Mouse (Mus musculus): Measurements from ENCODE around the gene Tll1. TPM values are rescaled to one million over a fixed set of nuclear protein-coding genes. Genes with fewer than 3 reads are reported as not detected.

Tll1 gene
- 0.69 and 1.5 TPM in 2 replicates for total RNA-seq (2012; rRNA removed)

DNA sequence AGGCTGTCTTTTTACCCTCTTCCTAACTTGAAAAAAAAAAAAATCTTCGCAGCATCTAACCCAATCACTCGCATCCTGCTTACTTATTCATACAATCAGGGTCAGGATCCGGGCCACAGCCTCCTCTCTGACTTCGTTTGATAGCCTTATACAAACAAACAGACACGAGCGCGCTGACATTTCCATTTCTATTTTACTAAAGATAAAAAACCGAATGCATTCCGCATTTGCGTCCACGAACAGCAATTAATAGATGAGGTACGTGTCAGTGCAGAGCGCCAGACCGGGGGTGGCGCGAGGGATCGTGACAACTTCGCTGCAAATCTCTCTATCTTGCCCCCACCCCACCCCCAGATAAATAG is at the start of gene Tll1:
TSS of gene Tll1 (minus strand) at position 248 of the 362 bp plus-strand sequence.
- H3K27ac ChIP-seq (ENCODE audit: insufficient read depth, low read depth, low read length, poor library complexity, severe bottlenecking) = no peak within 1 kb of the TSS
- H3K4me1 ChIP-seq (ENCODE audit: control insufficient read depth in 2 of 2, insufficient read depth in 2 of 2, low read length in 2 of 2, poor library complexity in 1 of 2) = no peaks in the 10 kb centered on the region; a peak in 1 of 4 replicates
- H3K36me3 ChIP-seq (ENCODE audit: control insufficient read depth, insufficient read depth, low read length, poor library complexity, severe bottlenecking) = no peaks in the 10 kb centered on the region
- peak; percentile 7 for DNase-seq (ENCODE audit: low read depth, low spot score)
- in situ Hi-C loops (cut with MboI; ENCODE audit: low sequenced_read_pairs in 2 of 2, unreplicated experiment in 2 of 2) = no loop called here
- H3K4me3 ChIP-seq (ENCODE audit: insufficient read depth in 1 of 2, low read depth in 1 of 2, low read length in 2 of 2, poor library complexity in 1 of 2, severe bottlenecking in 1 of 2) = peak within 1 kb of the TSS; percentile 56 to 67
- TF ChIP-seq ZC3H11A (IDR thresholded peaks at IDR 0.05; ENCODE audit: borderline replicate concordance, low read depth, low read length) (no peak), ZNF384 (IDR thresholded peaks at IDR 0.05; ENCODE audit: low read depth, low read length) (no peak), MAFK (IDR thresholded peaks at IDR 0.05; ENCODE audit: insufficient read depth, low read depth, low read length) (no peak)
- peak within 1 kb of the TSS; percentile 54 for H3K9ac ChIP-seq (ENCODE audit: insufficient read depth, low read depth, low read length, poor library complexity, severe bottlenecking)
- no peaks in the 10 kb centered on the region for H3K9me3 ChIP-seq (ENCODE audit: control insufficient read depth, insufficient read depth, low read depth, low read length)

DNA sequence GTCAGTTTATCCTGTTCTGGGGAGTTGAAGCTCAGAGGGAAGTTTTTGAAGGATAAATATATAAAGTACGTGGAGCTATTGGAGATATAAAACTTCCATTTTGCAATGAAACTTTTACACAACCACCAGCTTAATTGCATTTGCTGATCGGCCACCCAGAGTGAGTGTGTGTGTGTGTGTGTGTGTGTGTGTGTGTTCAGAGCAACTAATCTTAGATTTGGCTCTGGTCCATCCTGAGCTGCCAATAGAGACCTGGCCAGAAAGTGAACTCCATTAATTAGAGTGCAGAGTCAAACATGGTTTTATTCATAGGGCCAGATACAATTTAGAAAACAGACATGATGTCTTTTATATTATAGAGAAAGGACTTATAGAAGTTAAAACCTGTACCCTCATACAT is 32.6 kb upstream of the Tll1 start:
- no peak for TF ChIP-seq MAFK (IDR thresholded peaks at IDR 0.05; ENCODE audit: insufficient read depth, low read depth, low read length)
- no peak for TF ChIP-seq HCFC1 (IDR thresholded peaks at IDR 0.05; ENCODE audit: borderline replicate concordance, insufficient read depth, low read length)
- no peak for TF ChIP-seq ZNF384 (IDR thresholded peaks at IDR 0.05; ENCODE audit: low read depth, low read length)
- no peak for TF ChIP-seq ZC3H11A (IDR thresholded peaks at IDR 0.05; ENCODE audit: borderline replicate concordance, low read depth, low read length)
- TF ChIP-seq CHD2 (IDR thresholded peaks at IDR 0.05; ENCODE audit: low read depth, low read length) = no peak
- DNase-seq (ENCODE audit: low read depth, low spot score) = no peak
- H3K4me3 ChIP-seq (ENCODE audit: insufficient read depth in 1 of 2, low read depth in 1 of 2, low read length in 2 of 2, poor library complexity in 1 of 2, severe bottlenecking in 1 of 2) = no peak overlapping the region
- H3K4me1 ChIP-seq (ENCODE audit: control insufficient read depth in 2 of 2, insufficient read depth in 2 of 2, low read length in 2 of 2, poor library complexity in 1 of 2) = no peaks in the 10 kb centered on the region
- no peaks in the 10 kb centered on the region for H3K36me3 ChIP-seq (ENCODE audit: control insufficient read depth, insufficient read depth, low read length, poor library complexity, severe bottlenecking)
- H3K9ac ChIP-seq (ENCODE audit: insufficient read depth, low read depth, low read length, poor library complexity, severe bottlenecking) = no peak overlapping the region
- no peak overlapping the region for H3K27ac ChIP-seq (ENCODE audit: insufficient read depth, low read depth, low read length, poor library complexity, severe bottlenecking)
- in situ Hi-C loops (cut with MboI; ENCODE audit: low sequenced_read_pairs in 2 of 2, unreplicated experiment in 2 of 2) = no loop called here
- H3K9me3 ChIP-seq (ENCODE audit: control insufficient read depth, insufficient read depth, low read depth, low read length) = no peaks in the 10 kb centered on the region

DNA sequence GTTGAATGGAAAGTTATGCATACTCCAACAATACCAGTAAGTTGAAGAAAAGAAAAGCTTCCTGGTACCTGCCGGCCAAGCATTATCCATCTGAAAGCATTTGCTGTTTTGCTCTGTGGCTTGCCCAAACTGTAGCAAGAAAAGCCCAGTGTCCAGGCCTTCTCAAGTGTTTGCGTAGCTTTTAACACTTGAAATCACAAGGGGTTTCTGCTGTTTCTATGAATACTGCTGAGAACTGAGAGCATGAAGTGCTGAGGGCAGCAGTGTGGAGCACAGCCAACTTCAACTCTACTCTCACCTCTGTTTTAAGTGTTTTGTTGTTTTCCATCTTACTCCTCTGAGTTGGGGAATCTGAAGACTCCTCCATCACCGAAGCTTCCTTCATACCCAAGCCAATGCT is 15.5 kb upstream of the Tll1 start:
- in situ Hi-C loops (cut with MboI; ENCODE audit: low sequenced_read_pairs in 2 of 2, unreplicated experiment in 2 of 2) = no loop called here
- Histone ChIP-seq H3K4me3 (ENCODE audit: insufficient read depth in 1 of 2, low read depth in 1 of 2, low read length in 2 of 2, poor library complexity in 1 of 2, severe bottlenecking in 1 of 2) (no peak overlapping the region), H3K27ac (ENCODE audit: insufficient read depth, low read depth, low read length, poor library complexity, severe bottlenecking) (no peak overlapping the region), H3K9me3 (ENCODE audit: control insufficient read depth, insufficient read depth, low read depth, low read length) (no peaks in the 10 kb centered on the region), H3K9ac (ENCODE audit: insufficient read depth, low read depth, low read length, poor library complexity, severe bottlenecking) (no peak overlapping the region), H3K4me1 (ENCODE audit: control insufficient read depth in 2 of 2, insufficient read depth in 2 of 2, low read length in 2 of 2, poor library complexity in 1 of 2) (no peaks in the 10 kb centered on the region), H3K36me3 (ENCODE audit: control insufficient read depth, insufficient read depth, low read length, poor library complexity, severe bottlenecking) (no peaks in the 10 kb centered on the region)
- TF ChIP-seq CHD2 (IDR thresholded peaks at IDR 0.05; ENCODE audit: low read depth, low read length) (no peak), MAFK (IDR thresholded peaks at IDR 0.05; ENCODE audit: insufficient read depth, low read depth, low read length) (no peak), ZC3H11A (IDR thresholded peaks at IDR 0.05; ENCODE audit: borderline replicate concordance, low read depth, low read length) (no peak), HCFC1 (IDR thresholded peaks at IDR 0.05; ENCODE audit: borderline replicate concordance, insufficient read depth, low read length) (no peak), ZNF384 (IDR thresholded peaks at IDR 0.05; ENCODE audit: low read depth, low read length) (no peak)
- no peak for DNase-seq (ENCODE audit: low read depth, low spot score)

DNA sequence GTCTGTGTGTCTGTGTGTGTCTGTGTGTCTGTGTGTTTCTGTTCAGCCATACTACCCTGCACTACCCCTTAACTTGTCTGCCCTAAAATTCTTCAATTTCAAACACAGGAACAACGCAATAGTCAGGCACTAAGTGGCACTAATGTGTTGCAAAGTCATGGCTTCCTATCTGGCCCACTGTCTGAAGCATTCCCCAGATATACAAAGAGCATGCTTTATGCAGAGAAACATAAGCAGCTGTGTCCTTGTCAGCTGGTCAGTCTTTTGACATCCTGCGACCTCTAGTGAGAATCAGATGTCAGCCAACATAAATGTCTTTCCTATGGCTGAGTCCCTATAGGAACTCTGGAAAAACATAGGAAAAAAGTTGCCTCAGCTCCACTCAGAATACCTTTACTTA is 11.6 kb upstream of the Tll1 start:
- no peak overlapping the region for H3K9ac ChIP-seq (ENCODE audit: insufficient read depth, low read depth, low read length, poor library complexity, severe bottlenecking)
- TF ChIP-seq ZNF384 (IDR thresholded peaks at IDR 0.05; ENCODE audit: low read depth, low read length) (no peak), ZC3H11A (IDR thresholded peaks at IDR 0.05; ENCODE audit: borderline replicate concordance, low read depth, low read length) (no peak), MAFK (IDR thresholded peaks at IDR 0.05; ENCODE audit: insufficient read depth, low read depth, low read length) (no peak), CHD2 (IDR thresholded peaks at IDR 0.05; ENCODE audit: low read depth, low read length) (no peak), HCFC1 (IDR thresholded peaks at IDR 0.05; ENCODE audit: borderline replicate concordance, insufficient read depth, low read length) (no peak)
- no peaks in the 10 kb centered on the region for H3K4me1 ChIP-seq (ENCODE audit: control insufficient read depth in 2 of 2, insufficient read depth in 2 of 2, low read length in 2 of 2, poor library complexity in 1 of 2)
- no peak overlapping the region for H3K4me3 ChIP-seq (ENCODE audit: insufficient read depth in 1 of 2, low read depth in 1 of 2, low read length in 2 of 2, poor library complexity in 1 of 2, severe bottlenecking in 1 of 2)
- no peaks in the 10 kb centered on the region for H3K36me3 ChIP-seq (ENCODE audit: control insufficient read depth, insufficient read depth, low read length, poor library complexity, severe bottlenecking)
- H3K27ac ChIP-seq (ENCODE audit: insufficient read depth, low read depth, low read length, poor library complexity, severe bottlenecking) = no peak overlapping the region
- H3K9me3 ChIP-seq (ENCODE audit: control insufficient read depth, insufficient read depth, low read depth, low read length) = no peaks in the 10 kb centered on the region
- in situ Hi-C loops (cut with MboI; ENCODE audit: low sequenced_read_pairs in 2 of 2, unreplicated experiment in 2 of 2) = no loop called here
- no peak for DNase-seq (ENCODE audit: low read depth, low spot score)

DNA sequence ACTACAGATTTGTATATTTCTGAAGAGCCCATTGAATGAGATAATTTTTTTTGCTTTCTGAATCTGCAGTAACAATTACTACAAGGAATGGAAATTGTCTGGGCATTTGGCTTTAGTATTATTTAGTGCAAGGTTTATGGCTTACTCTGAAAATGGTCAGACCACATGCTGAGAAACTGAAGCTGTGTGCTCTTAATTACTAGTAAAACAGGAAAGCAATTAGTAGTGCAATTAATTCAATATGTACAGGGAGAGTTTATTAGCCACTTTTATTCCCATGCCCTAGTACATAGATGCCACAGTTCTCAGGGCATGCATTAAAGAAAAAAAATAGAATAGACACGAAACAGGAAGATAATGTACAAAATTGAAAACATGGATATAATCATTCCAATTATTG is 10.2 kb upstream of the Tll1 start:
- TF ChIP-seq ZC3H11A (IDR thresholded peaks at IDR 0.05; ENCODE audit: borderline replicate concordance, low read depth, low read length) = no peak
- no peak for TF ChIP-seq HCFC1 (IDR thresholded peaks at IDR 0.05; ENCODE audit: borderline replicate concordance, insufficient read depth, low read length)
- TF ChIP-seq CHD2 (IDR thresholded peaks at IDR 0.05; ENCODE audit: low read depth, low read length) = no peak
- no peak for TF ChIP-seq MAFK (IDR thresholded peaks at IDR 0.05; ENCODE audit: insufficient read depth, low read depth, low read length)
- no peak for TF ChIP-seq ZNF384 (IDR thresholded peaks at IDR 0.05; ENCODE audit: low read depth, low read length)
- H3K27ac ChIP-seq (ENCODE audit: insufficient read depth, low read depth, low read length, poor library complexity, severe bottlenecking) = no peak overlapping the region
- H3K4me1 ChIP-seq (ENCODE audit: control insufficient read depth in 2 of 2, insufficient read depth in 2 of 2, low read length in 2 of 2, poor library complexity in 1 of 2) = no peaks in the 10 kb centered on the region
- no peak overlapping the region for H3K9ac ChIP-seq (ENCODE audit: insufficient read depth, low read depth, low read length, poor library complexity, severe bottlenecking)
- no peaks in the 10 kb centered on the region for H3K36me3 ChIP-seq (ENCODE audit: control insufficient read depth, insufficient read depth, low read length, poor library complexity, severe bottlenecking)
- no peak for DNase-seq (ENCODE audit: low read depth, low spot score)
- H3K4me3 ChIP-seq (ENCODE audit: insufficient read depth in 1 of 2, low read depth in 1 of 2, low read length in 2 of 2, poor library complexity in 1 of 2, severe bottlenecking in 1 of 2) = no peak overlapping the region
- no peaks in the 10 kb centered on the region for H3K9me3 ChIP-seq (ENCODE audit: control insufficient read depth, insufficient read depth, low read depth, low read length)
- in situ Hi-C loops (cut with MboI; ENCODE audit: low sequenced_read_pairs in 2 of 2, unreplicated experiment in 2 of 2) = no loop called here
